In the genomic region with DNA sequence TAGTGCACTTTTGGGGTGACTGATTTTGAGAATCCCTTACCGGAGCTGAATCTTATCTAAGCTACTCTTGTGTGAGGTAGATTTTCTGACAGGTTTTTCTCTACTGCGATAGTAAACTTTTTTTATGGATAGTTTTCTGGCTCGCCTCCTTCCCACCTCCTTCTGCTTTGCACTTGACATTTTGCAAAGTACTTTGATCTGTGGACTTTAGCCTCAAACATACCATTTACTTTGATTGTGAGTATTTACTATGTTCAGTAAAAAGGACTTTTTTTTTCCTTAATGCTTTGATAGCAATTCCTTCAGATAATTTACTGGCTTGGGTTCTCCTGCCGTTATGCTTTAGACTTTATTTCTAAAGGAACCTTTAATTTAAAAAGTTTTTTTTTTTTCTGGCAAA, we compare ENCODE assay signal across 12 mouse cellular contexts.
DNase-seq lines count a peak whose midpoint lies in the region; ATAC-seq lines count a peak whose summit lies in the region.
"Had no signal": no experiment of that assay in that cellular context is flagged by ENCODE, and none has a peak within 500 bp of the region (broad histone marks: within the 10 kb centered on the region; RNA-seq: fewer than 3 reads in every experiment).

No protein-coding gene starts in this region.

- H3K36me3 ChIP-seq in heart, embryonic 13.5 days: peaks cover 18% of the 10 kb centered on the region
- no peaks in the 10 kb centered on the region for H3K36me3 ChIP-seq in limb, embryonic 12.5 days
- no peaks in the 10 kb centered on the region for H3K36me3 ChIP-seq in limb, embryonic 10.5 days
- no peaks in the 10 kb centered on the region for H3K36me3 ChIP-seq in intestine, embryonic 14.5 days (ENCODE audit: control insufficient read depth, insufficient read depth, low read length)
- H3K36me3 ChIP-seq in stomach, embryonic 14.5 days (ENCODE audit: control insufficient read depth, insufficient read depth, low read length): no peaks in the 10 kb centered on the region
- H3K36me3 ChIP-seq: liver, embryonic 13.5 days had no signal

- H3K4me1 ChIP-seq in heart, embryonic 13.5 days: peaks cover 48% of the 10 kb centered on the region
- peaks cover 45% of the 10 kb centered on the region for H3K4me1 ChIP-seq in limb, embryonic 12.5 days (replicated peaks)
- H3K4me1 ChIP-seq in limb, embryonic 10.5 days: peaks cover 41% of the 10 kb centered on the region
- H3K4me1 ChIP-seq in intestine, embryonic 14.5 days (replicated peaks; ENCODE audit: control insufficient read depth, insufficient read depth, low read length): 0 out of 2 replicates have a peak, but pooled peaks cover 6% of the 10 kb centered on the region
- H3K4me1 ChIP-seq in stomach, embryonic 14.5 days (ENCODE audit: control insufficient read depth, insufficient read depth, low read length): peaks cover 18% of the 10 kb centered on the region; the same call in 1 of the 2 replicates
- H3K4me1 ChIP-seq: liver, embryonic 13.5 days had no signal

- DNase-seq in heart, adult 8-10 months (ENCODE audit: low spot score): no peak
- DNase-seq in limb, embryonic 10.5 days (ENCODE audit: low spot score): no peak
- no peak for DNase-seq in intestine, embryonic 14.5 days (ENCODE audit: low spot score)
- DNase-seq in spleen, postnatal 14 days (ENCODE audit: low spot score in 2 of 2): no peak
- DNase-seq: cerebellum, adult 11 months; liver, embryonic 13.5 days; right cerebral cortex, adult 18-20 months; thymus, postnatal 14 days had no signal

- peak overlapping the region; percentile 88 for H3K9ac ChIP-seq in heart, embryonic 13.5 days
- H3K9ac ChIP-seq in limb, embryonic 12.5 days (replicated peaks): no peak overlapping the region
- H3K9ac ChIP-seq in intestine, embryonic 14.5 days (ENCODE audit: low read length): no peak overlapping the region
- H3K9ac ChIP-seq in stomach, embryonic 14.5 days (replicated peaks; ENCODE audit: low read depth, low read length): no peak overlapping the region
- H3K9ac ChIP-seq: liver, embryonic 13.5 days had no signal

- H3K4me3 ChIP-seq in heart, embryonic 13.5 days: peak overlapping the region; percentile 63
- H3K4me3 ChIP-seq in limb, embryonic 12.5 days (replicated peaks): peak overlapping the region; percentile 24; the same call in 1 of the 2 replicates
- H3K4me3 ChIP-seq in limb, embryonic 10.5 days: no peak overlapping the region
- no peak overlapping the region for H3K4me3 ChIP-seq in intestine, embryonic 14.5 days (ENCODE audit: low read depth, low read length)
- peak overlapping the region; percentile 5; the same call in 1 of the 2 replicates for H3K4me3 ChIP-seq in stomach, embryonic 14.5 days (ENCODE audit: low read depth, low read length)
- H3K4me3 ChIP-seq: hindbrain, embryonic 10.5 days; liver, embryonic 13.5 days had no signal

- H3K9me3 ChIP-seq in heart, embryonic 13.5 days: no peaks in the 10 kb centered on the region
- no peaks in the 10 kb centered on the region for H3K9me3 ChIP-seq in limb, embryonic 12.5 days
- no peaks in the 10 kb centered on the region for H3K9me3 ChIP-seq in limb, embryonic 10.5 days (replicated peaks)
- no peaks in the 10 kb centered on the region for H3K9me3 ChIP-seq in intestine, embryonic 14.5 days (ENCODE audit: control insufficient read depth, low read length)
- H3K9me3 ChIP-seq in stomach, embryonic 14.5 days (ENCODE audit: control insufficient read depth, low read depth, low read length): no peaks in the 10 kb centered on the region
- H3K9me3 ChIP-seq: hindbrain, embryonic 10.5 days; liver, embryonic 13.5 days had no signal

- peak overlapping the region; percentile 74 for H3K4me2 ChIP-seq in heart, embryonic 13.5 days
- peak overlapping the region; percentile 45 for H3K4me2 ChIP-seq in limb, embryonic 12.5 days
- H3K4me2 ChIP-seq in intestine, embryonic 14.5 days (ENCODE audit: low read length): peak overlapping the region; percentile 16
- H3K4me2 ChIP-seq in stomach, embryonic 14.5 days (replicated peaks; ENCODE audit: low read depth, low read length): 0 out of 2 replicates have a peak overlapping the region, but pooled peaks have one; percentile 14
- H3K4me2 ChIP-seq: liver, embryonic 13.5 days had no signal

- no peak for ATAC-seq in heart, embryonic 13.5 days (ENCODE audit: extremely low read depth, insufficient number of reproducible peaks, low FRiP score, low TSS enrichment)
- no peak for ATAC-seq in limb, embryonic 12.5 days (ENCODE audit: insufficient number of reproducible peaks, insufficient read depth, low FRiP score, low TSS enrichment, low read depth)
- no peak; the same call in 1 of the 2 replicates for ATAC-seq in intestine, embryonic 14.5 days (replicated peaks; ENCODE audit: low FRiP score, low TSS enrichment, low read depth)
- no peak; the same call in 1 of the 2 replicates for ATAC-seq in stomach, embryonic 14.5 days (ENCODE audit: insufficient number of reproducible peaks, insufficient read depth, low FRiP score, low read depth)

- H3K27ac ChIP-seq in heart, embryonic 13.5 days (replicated peaks): peak overlapping the region; percentile 99
- peak overlapping the region; percentile 67 for H3K27ac ChIP-seq in limb, embryonic 12.5 days
- no peak overlapping the region for H3K27ac ChIP-seq in limb, embryonic 10.5 days
- peak overlapping the region; percentile 10; the same call in 1 of the 2 replicates for H3K27ac ChIP-seq in intestine, embryonic 14.5 days (ENCODE audit: low read depth)
- no peak overlapping the region; the same call in 1 of the 2 replicates for H3K27ac ChIP-seq in stomach, embryonic 14.5 days (ENCODE audit: low read length)
- H3K27ac ChIP-seq: liver, embryonic 13.5 days had no signal

- no peaks in the 10 kb centered on the region for H3K27me3 ChIP-seq in heart, embryonic 13.5 days (replicated peaks)
- H3K27me3 ChIP-seq in limb, embryonic 12.5 days: no peaks in the 10 kb centered on the region
- no peaks in the 10 kb centered on the region for H3K27me3 ChIP-seq in limb, embryonic 10.5 days (ENCODE audit: low read depth, poor library complexity, severe bottlenecking)
- no peaks in the 10 kb centered on the region for H3K27me3 ChIP-seq in intestine, embryonic 14.5 days (replicated peaks; ENCODE audit: control insufficient read depth, insufficient read depth, low read length)
- H3K27me3 ChIP-seq in stomach, embryonic 14.5 days (ENCODE audit: control insufficient read depth, insufficient read depth, low read length): no peaks in the 10 kb centered on the region
- H3K27me3 ChIP-seq: liver, embryonic 13.5 days had no signal

- 29% methylated on average over 4 of the region's 4 CpGs for WGBS in heart, embryonic 13.5 days
- WGBS in limb, embryonic 12.5 days: 37% methylated on average over 4 of the region's 4 CpGs
- 62% methylated on average over 4 of the region's 4 CpGs for WGBS in limb, embryonic 10.5 days
- 51% methylated on average over 4 of the region's 4 CpGs for WGBS in intestine, embryonic 14.5 days
- 32% methylated on average over 4 of the region's 4 CpGs for WGBS in stomach, embryonic 14.5 days

Comparison
In these comparisons a context has a peak if more than half of its experiments do, and no peak if none do; other contexts are left out.
1. H3K27ac ChIP-seq: peak in heart, embryonic 13.5 days (single experiment), limb, embryonic 12.5 days (single experiment) and intestine, embryonic 14.5 days (single experiment); none in limb, embryonic 10.5 days (single experiment) and stomach, embryonic 14.5 days (single experiment).
2. H3K4me3 ChIP-seq: peak in heart, embryonic 13.5 days (single experiment), limb, embryonic 12.5 days (single experiment) and stomach, embryonic 14.5 days (single experiment); none in limb, embryonic 10.5 days (single experiment) and intestine, embryonic 14.5 days (single experiment).
3. H3K4me2 ChIP-seq: peak in every context shown above with its lines; median percentile 74 in heart, embryonic 13.5 days; 45 in limb, embryonic 12.5 days; 16 in intestine, embryonic 14.5 days; 14 in stomach, embryonic 14.5 days.